Mouse (Mus musculus): ENCODE measurements around the gene Gm21244. TPM values are rescaled to one million over a fixed set of nuclear protein-coding genes. Genes with fewer than 3 reads are reported as not detected.
"Not testable (repeated sequence)": the region's sequence is repeated elsewhere in the genome, so short reads cannot be mapped to it uniquely, and the experiment has no call there.

The Gm21244 gene
- not detected in 2 replicates for total RNA-seq (2021)
- long read RNA-seq, experiment 1: 0 reads
- long read RNA-seq, experiment 2: 0 reads

DNA sequence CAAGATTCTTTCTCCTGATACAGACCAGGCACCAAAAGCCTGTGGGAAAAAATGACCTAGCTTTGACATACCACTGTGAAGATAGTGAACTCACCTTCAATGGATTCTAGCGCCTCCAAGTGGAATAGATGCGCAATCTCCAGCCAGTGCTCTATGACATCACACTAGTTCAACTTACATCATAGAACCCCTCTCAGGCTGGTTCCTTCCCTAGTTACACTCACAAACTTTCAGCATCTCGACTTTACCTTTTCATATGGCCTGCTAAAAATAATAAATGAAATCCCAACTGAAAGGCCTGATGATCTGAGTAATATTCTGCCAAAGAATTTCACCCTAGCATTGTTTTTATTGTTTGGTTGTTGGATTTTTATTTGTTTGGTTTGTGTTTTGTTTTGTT is at the start of gene Gm21244:
Gene Gm21244, minus strand, starts transcription at position 101 of the 400 bp plus-strand sequence.
- not testable (repeated sequence) for DNase-seq

Other genes starting within 250 kb of the Gm21244 start
- gene Gm28998, start 84.5 kb upstream of the Gm21244 start, total RNA-seq (2021): not detected in 2 replicates
- not detected in 2 replicates for gene Gm21788, start 235.7 kb upstream of the Gm21244 start, total RNA-seq (2021)